Mouse (Mus musculus) spleen, postnatal 10 days (tissue): ENCODE results near the gene Vmn1r206.
"Not testable (repeated sequence)": the region's sequence is repeated elsewhere in the genome, so short reads cannot be mapped to it uniquely, and the experiment has no call there.

Experiments
- DNase-seq, 2 experiments: peaks; one replicate each; pipeline ENCODE4 v3.0.0; 2021 to 2022; ENCODE audit warnings: low spot score in 2 of 2

The Vmn1r206 gene

DNA sequence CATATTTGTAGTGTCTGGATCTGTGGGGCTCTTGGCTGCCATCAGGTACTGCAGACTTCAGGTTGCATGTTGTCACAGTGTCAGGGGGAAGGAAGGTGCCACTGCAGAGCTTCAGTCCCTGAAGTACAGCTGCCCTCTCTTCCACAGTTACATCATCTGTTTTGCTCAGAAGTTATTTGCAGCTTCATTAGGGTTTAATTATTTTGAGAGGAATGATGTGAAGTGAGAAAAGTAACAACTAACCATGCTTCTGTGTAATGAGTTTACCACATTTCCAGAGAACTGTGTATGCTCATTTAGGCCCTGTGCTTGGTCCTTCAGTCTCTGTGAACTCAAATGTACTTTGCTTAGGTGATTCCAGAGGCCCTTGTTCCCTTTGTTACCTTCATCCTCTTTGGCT is at the start of gene Vmn1r206:
TSS of gene Vmn1r206 (minus strand) at position 101 of the 400 bp plus-strand sequence.
- not testable (repeated sequence) for DNase-seq

DNA sequence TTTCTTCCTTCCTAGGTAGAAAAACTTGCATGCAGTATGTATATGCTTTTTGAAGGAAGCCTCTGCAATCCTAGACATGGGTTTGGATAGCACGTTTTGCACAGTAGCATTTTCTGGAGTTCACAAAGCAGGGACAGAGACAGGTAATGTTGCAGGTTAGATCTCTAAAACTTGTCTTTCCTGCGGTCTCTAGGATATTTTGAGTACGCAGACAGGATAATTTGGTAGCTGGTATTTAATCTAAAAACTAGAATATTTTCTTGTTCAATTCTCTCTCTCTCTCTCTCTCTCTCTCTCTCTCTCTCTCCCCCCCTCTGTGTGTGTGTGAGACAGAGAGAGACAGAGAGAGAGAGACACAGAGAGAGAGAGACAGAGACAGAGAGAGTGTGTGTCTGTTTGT is 31.2 kb downstream of the Vmn1r206 start, which contains the start of gene Vmn1r205:
TSS of gene Vmn1r205 (minus strand) at position 101 of the 400 bp plus-strand sequence.
- no peak for DNase-seq

DNA sequence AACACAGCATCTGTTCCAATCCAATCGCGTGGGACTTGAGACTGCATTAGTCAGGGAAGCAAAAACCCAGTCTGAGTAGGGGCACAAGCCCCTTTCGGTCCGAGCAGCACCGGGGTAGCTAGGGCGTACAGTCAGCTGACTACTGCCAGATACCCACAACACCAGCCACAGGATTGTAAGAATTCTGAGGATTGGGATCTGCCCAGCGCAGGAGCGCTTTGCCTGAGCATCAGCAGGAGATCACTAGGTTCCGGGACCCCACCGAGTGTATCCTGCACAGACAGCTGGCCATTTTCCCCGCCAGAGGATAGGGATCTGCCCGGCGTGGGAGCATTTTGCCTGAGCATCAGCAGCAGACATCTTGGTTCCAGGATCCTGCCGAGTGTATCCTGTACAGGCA is 40.7 kb downstream of the Vmn1r206 start:
- DNase-seq: not testable (repeated sequence)

DNA sequence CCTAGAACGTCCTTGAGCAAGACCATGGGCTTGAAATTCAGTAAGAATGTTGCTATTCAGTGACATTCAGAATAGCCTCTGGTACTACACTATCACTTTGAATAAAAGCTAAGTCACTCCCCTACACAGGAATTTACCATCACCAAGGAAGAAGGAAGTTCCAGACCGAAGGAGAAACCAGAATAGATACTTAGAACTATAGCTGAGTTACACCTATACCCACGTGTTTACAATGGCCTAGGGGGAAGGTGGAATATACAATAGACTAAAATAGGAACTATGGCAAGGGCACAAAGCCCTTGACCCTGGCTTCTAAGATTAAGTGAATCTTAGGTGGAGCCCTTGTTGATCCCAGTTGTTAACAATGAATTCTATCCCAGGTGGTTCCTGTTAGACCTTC is 49.1 kb downstream of the Vmn1r206 start:
- not testable (repeated sequence) for DNase-seq
